Mouse (Mus musculus) bone marrow macrophage, adult 2 months (primary cell): ENCODE results near the gene Fastkd3.

Experiments
- CTCF ChIP-seq: IDR thresholded peaks from 2 replicates; pipeline ENCODE4 v1.5.1; 2012; ENCODE audit warnings: low read depth, mild to moderate bottlenecking, low read length, moderate library complexity
- POLR2A ChIP-seq: IDR thresholded peaks from 2 replicates; pipeline ENCODE4 v1.6.1; 2012; ENCODE audit warnings: mild to moderate bottlenecking, low read depth, low read length, borderline replicate concordance

DNA sequence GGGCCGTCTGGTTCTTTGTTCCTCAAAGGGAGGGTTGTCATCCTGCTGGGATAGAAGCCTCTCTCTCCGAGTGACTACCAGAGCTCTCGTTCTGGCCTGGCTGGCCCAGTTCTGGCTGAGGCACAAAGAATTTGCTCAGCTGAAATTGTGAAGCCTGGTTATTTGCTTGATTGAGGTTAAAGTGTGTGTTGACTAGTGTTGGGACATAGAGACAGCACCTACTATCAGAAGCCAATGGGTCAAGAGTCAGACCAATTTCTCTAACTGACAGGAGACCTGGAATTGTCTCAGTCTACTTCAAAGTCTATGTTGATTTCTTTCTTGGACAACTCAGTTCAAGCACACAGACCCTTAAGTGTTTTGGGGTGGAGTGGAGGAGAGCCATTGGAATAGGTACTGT, 45.0 kb downstream of the Fastkd3 start:
- TF ChIP-seq CTCF (no peak), POLR2A (no peak)
